10 mouse cellular contexts compared by ENCODE assay signal in the genomic region with DNA sequence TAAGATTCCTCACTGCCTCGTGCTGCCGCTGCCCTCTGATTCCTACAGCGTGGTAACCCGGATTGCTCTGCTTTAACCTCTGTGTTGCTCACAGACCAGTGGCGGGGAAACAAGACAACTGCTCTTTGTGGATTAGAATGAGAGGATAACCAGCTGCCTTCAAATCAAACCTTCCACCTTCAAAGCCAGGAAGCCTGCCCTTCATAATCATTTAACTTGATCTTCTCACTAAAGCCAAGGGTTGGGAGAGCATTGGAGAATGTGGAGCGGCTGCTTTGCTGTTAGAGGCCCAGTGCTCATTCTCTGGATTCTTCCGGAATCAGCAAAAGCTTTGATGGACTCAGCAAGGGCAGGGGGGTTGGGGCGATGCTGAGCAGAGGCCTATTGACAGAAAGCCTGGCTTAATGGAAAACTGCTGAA. TPM values are rescaled to one million over a fixed set of nuclear protein-coding genes. Genes with fewer than 3 reads are reported as not detected.
DNase-seq lines count a peak whose midpoint lies in the region; ATAC-seq and TF ChIP-seq lines count a peak whose summit lies in the region.
"Had no signal": no experiment of that assay in that cellular context is flagged by ENCODE, and none has a peak within 500 bp of the region (broad histone marks: within the 10 kb centered on the region; RNA-seq: fewer than 3 reads in every experiment).

No protein-coding gene starts in this region.

- H3K27me3 ChIP-seq in forebrain, embryonic 11.5 days (ENCODE audit: control insufficient read depth, insufficient read depth, low read length) = no peaks in the 10 kb centered on the region
- no peaks in the 10 kb centered on the region for H3K27me3 ChIP-seq in forebrain, embryonic 14.5 days (replicated peaks; ENCODE audit: control insufficient read depth, insufficient read depth, low read length)
- no peaks in the 10 kb centered on the region for H3K27me3 ChIP-seq in midbrain, embryonic 10.5 days (ENCODE audit: low read depth, poor library complexity, severe bottlenecking)
- H3K27me3 ChIP-seq in midbrain, embryonic 11.5 days (ENCODE audit: control insufficient read depth, insufficient read depth, low read length) = no peaks in the 10 kb centered on the region
- H3K27me3 ChIP-seq in liver, postnatal 0 days (ENCODE audit: insufficient read depth, low read length) = no peaks in the 10 kb centered on the region
- H3K27me3 ChIP-seq in stomach, postnatal 0 days (ENCODE audit: control insufficient read depth, insufficient read depth, low read length) = no peaks in the 10 kb centered on the region

- no peak overlapping the region for H3K4me3 ChIP-seq in forebrain, embryonic 11.5 days (ENCODE audit: low read depth, low read length)
- no peak overlapping the region for H3K4me3 ChIP-seq in forebrain, embryonic 14.5 days (ENCODE audit: low read depth, low read length)
- no peak overlapping the region for H3K4me3 ChIP-seq in midbrain, embryonic 10.5 days
- no peak overlapping the region for H3K4me3 ChIP-seq in midbrain, embryonic 11.5 days (ENCODE audit: low read depth, low read length)
- H3K4me3 ChIP-seq in liver, postnatal 0 days (ENCODE audit: low read depth, low read length) = no peak overlapping the region
- H3K4me3 ChIP-seq in stomach, postnatal 0 days (ENCODE audit: low read depth, low read length) = no peak overlapping the region

- no peak overlapping the region for H3K9ac ChIP-seq in forebrain, embryonic 11.5 days (ENCODE audit: low read length)
- H3K9ac ChIP-seq in forebrain, embryonic 14.5 days (ENCODE audit: low read length) = no peak overlapping the region
- no peak overlapping the region for H3K9ac ChIP-seq in midbrain, embryonic 11.5 days (ENCODE audit: low read length)
- H3K9ac ChIP-seq in liver, postnatal 0 days (replicated peaks) = no peak overlapping the region
- H3K9ac ChIP-seq in stomach, postnatal 0 days (ENCODE audit: low read length) = no peak overlapping the region

- H3K4me2 ChIP-seq in forebrain, embryonic 11.5 days (ENCODE audit: low read depth, low read length, severe bottlenecking) = no peak overlapping the region
- H3K4me2 ChIP-seq in forebrain, embryonic 14.5 days (ENCODE audit: low read length) = no peak overlapping the region
- no peak overlapping the region for H3K4me2 ChIP-seq in midbrain, embryonic 11.5 days
- H3K4me2 ChIP-seq in liver, postnatal 0 days (ENCODE audit: low read depth, low read length) = no peak overlapping the region
- H3K4me2 ChIP-seq in stomach, postnatal 0 days (replicated peaks; ENCODE audit: low read depth) = no peak overlapping the region

- no peak for ATAC-seq in forebrain, embryonic 11.5 days (replicated peaks; ENCODE audit: low FRiP score)
- no peak for ATAC-seq in forebrain, embryonic 14.5 days
- no peak for ATAC-seq in midbrain, embryonic 11.5 days (ENCODE audit: low FRiP score)
- ATAC-seq in liver, postnatal 0 days = no peak
- no peak for ATAC-seq in stomach, postnatal 0 days (ENCODE audit: low FRiP score, low TSS enrichment)
- ATAC-seq in erythroblast, adult 5-6 weeks (replicated peaks; ENCODE audit: low FRiP score, poor library complexity, severe bottlenecking) = no peak

- no peak for DNase-seq in forebrain, embryonic 11.5 days (ENCODE audit: low spot score)
- DNase-seq in forebrain, embryonic 14.5 days (ENCODE audit: low spot score) = no peak
- peak; percentile 39 for DNase-seq in midbrain, embryonic 10.5 days (ENCODE audit: low spot score)
- DNase-seq in midbrain, embryonic 11.5 days (ENCODE audit: low spot score, missing footprints) = no peak
- DNase-seq in liver, postnatal 0 days = no peak
- no peak for DNase-seq in stomach, postnatal 0 days (ENCODE audit: low spot score)
- DNase-seq in layer of hippocampus, postnatal 10 days (ENCODE audit: low spot score in 2 of 2) = no peak
- DNase-seq: right cerebral cortex, postnatal 25 days had no signal

- H3K27ac ChIP-seq in forebrain, embryonic 11.5 days (ENCODE audit: low read depth, low read length) = 0 out of 2 replicates have a peak overlapping the region, but pooled peaks have one; percentile 18
- no peak overlapping the region for H3K27ac ChIP-seq in forebrain, embryonic 14.5 days (ENCODE audit: low read depth, low read length)
- H3K27ac ChIP-seq in midbrain, embryonic 10.5 days (replicated peaks) = peak overlapping the region; percentile 61
- no peak overlapping the region for H3K27ac ChIP-seq in midbrain, embryonic 11.5 days (ENCODE audit: low read depth, low read length)
- H3K27ac ChIP-seq in liver, postnatal 0 days (ENCODE audit: low read depth) = 0 out of 2 replicates have a peak overlapping the region, but pooled peaks have one; percentile 22
- 0 out of 2 replicates have a peak overlapping the region, but pooled peaks have one; percentile 4 for H3K27ac ChIP-seq in stomach, postnatal 0 days (replicated peaks)

- TF ChIP-seq CTCF in liver, postnatal 0 days (IDR thresholded peaks at IDR 0.05; ENCODE audit: low read depth) = no peak
- no peak for TF ChIP-seq CTCF in stomach, postnatal 0 days (IDR thresholded peaks at IDR 0.05; ENCODE audit: low read depth)

- WGBS in forebrain, embryonic 11.5 days = 30% methylated on average over 8 of the region's 8 CpGs
- 44% methylated on average over 8 of the region's 8 CpGs for WGBS in forebrain, embryonic 14.5 days
- WGBS in midbrain, embryonic 10.5 days = 31% methylated on average over 8 of the region's 8 CpGs
- 32% methylated on average over 8 of the region's 8 CpGs for WGBS in midbrain, embryonic 11.5 days
- 48% methylated on average over 8 of the region's 8 CpGs for WGBS in liver, postnatal 0 days (ENCODE audit: insufficient replicate concordance)
- 30% methylated on average over 8 of the region's 8 CpGs for WGBS in stomach, postnatal 0 days

- H3K36me3 ChIP-seq in forebrain, embryonic 11.5 days (ENCODE audit: control insufficient read depth, insufficient read depth, low read length) = no peaks in the 10 kb centered on the region
- H3K36me3 ChIP-seq in forebrain, embryonic 14.5 days (ENCODE audit: control insufficient read depth, insufficient read depth, low read length) = no peaks in the 10 kb centered on the region
- H3K36me3 ChIP-seq in midbrain, embryonic 10.5 days = no peaks in the 10 kb centered on the region
- no peaks in the 10 kb centered on the region for H3K36me3 ChIP-seq in midbrain, embryonic 11.5 days (ENCODE audit: control insufficient read depth, insufficient read depth, low read length)
- no peaks in the 10 kb centered on the region for H3K36me3 ChIP-seq in liver, postnatal 0 days (replicated peaks; ENCODE audit: insufficient read depth, low read length)
- no peaks in the 10 kb centered on the region for H3K36me3 ChIP-seq in stomach, postnatal 0 days (ENCODE audit: control insufficient read depth, insufficient read depth, low read length)

- TF ChIP-seq EP300 in liver, postnatal 0 days (IDR thresholded peaks at IDR 0.05; ENCODE audit: low read depth) = no peak
- no peak for TF ChIP-seq EP300 in stomach, postnatal 0 days (optimal IDR thresholded peaks at IDR 0.05)

- H3K4me1 ChIP-seq in forebrain, embryonic 11.5 days (replicated peaks; ENCODE audit: control insufficient read depth, insufficient read depth, low read length) = 0 out of 2 replicates have a peak, but pooled peaks cover 2% of the 10 kb centered on the region
- H3K4me1 ChIP-seq in forebrain, embryonic 14.5 days (ENCODE audit: control insufficient read depth, insufficient read depth, low read length) = no peaks in the 10 kb centered on the region
- peaks cover 24% of the 10 kb centered on the region for H3K4me1 ChIP-seq in midbrain, embryonic 10.5 days
- peaks cover 4% of the 10 kb centered on the region; the same call in 1 of the 2 replicates for H3K4me1 ChIP-seq in midbrain, embryonic 11.5 days (ENCODE audit: control insufficient read depth, insufficient read depth, low read length)
- 0 out of 2 replicates have a peak, but pooled peaks cover 3% of the 10 kb centered on the region for H3K4me1 ChIP-seq in liver, postnatal 0 days (ENCODE audit: insufficient read depth)
- H3K4me1 ChIP-seq in stomach, postnatal 0 days (replicated peaks; ENCODE audit: control insufficient read depth, insufficient read depth) = no peaks in the 10 kb centered on the region

- H3K9me3 ChIP-seq in forebrain, embryonic 11.5 days (ENCODE audit: control insufficient read depth, low read length) = no peaks in the 10 kb centered on the region
- no peaks in the 10 kb centered on the region for H3K9me3 ChIP-seq in forebrain, embryonic 14.5 days (replicated peaks; ENCODE audit: control insufficient read depth, low read length)
- H3K9me3 ChIP-seq in midbrain, embryonic 10.5 days (replicated peaks) = no peaks in the 10 kb centered on the region
- H3K9me3 ChIP-seq in midbrain, embryonic 11.5 days (ENCODE audit: control insufficient read depth, low read length) = no peaks in the 10 kb centered on the region
- H3K9me3 ChIP-seq in liver, postnatal 0 days (ENCODE audit: low read length) = no peaks in the 10 kb centered on the region
- H3K9me3 ChIP-seq in stomach, postnatal 0 days (ENCODE audit: control insufficient read depth, low read length) = no peaks in the 10 kb centered on the region

RNA-seq across cellular contexts. Expression of gene Ascc2, which starts 7.7 kb away (rescaled TPM):
- polyA plus RNA-seq in forebrain, embryonic 11.5 days (2014; fragmentation: Nextera tagmentation; extraction: Ambion mirVana) = 36.7 and 39.2 TPM in 2 replicates
- 17.1 and 21.0 TPM in 2 replicates for polyA plus RNA-seq in forebrain, embryonic 14.5 days (2014; fragmentation: Nextera tagmentation; extraction: Ambion mirVana)
- polyA plus RNA-seq in midbrain, embryonic 10.5 days (2016; fragmentation: Nextera tagmentation; extraction: Ambion mirVana) = 32.2 and 34.2 TPM in 2 replicates
- polyA plus RNA-seq in midbrain, embryonic 11.5 days (2014; fragmentation: Nextera tagmentation; extraction: Ambion mirVana) = 30.5 and 33.4 TPM in 2 replicates
- 9.5 and 9.7 TPM in 2 replicates for polyA plus RNA-seq in liver, postnatal 0 days (2015; fragmentation: Nextera tagmentation; extraction: Ambion mirVana)
- 20.2 and 21.4 TPM in 2 replicates for polyA plus RNA-seq in stomach, postnatal 0 days (2015; fragmentation: Nextera tagmentation; extraction: Ambion mirVana)
- 5.6 and 13.4 TPM in 2 replicates for total RNA-seq in erythroblast, adult 5-6 weeks (2015; ENCODE audit: low replicate concordance)
- 14.4 and 17.8 TPM in 2 replicates for total RNA-seq in erythroblast, adult 5-6 weeks (2017; ENCODE audit: low replicate concordance)
- total RNA-seq in layer of hippocampus, postnatal 10 days (2021) = 10 to 100 TPM; 23.7 to 24.4 TPM

RNA-seq across cellular contexts. Expression of gene Gm11032, which starts 10.0 kb away (rescaled TPM):
- not detected in 2 replicates for polyA plus RNA-seq in forebrain, embryonic 11.5 days (2014; fragmentation: Nextera tagmentation; extraction: Ambion mirVana)
- not detected in 2 replicates for polyA plus RNA-seq in forebrain, embryonic 14.5 days (2014; fragmentation: Nextera tagmentation; extraction: Ambion mirVana)
- polyA plus RNA-seq in midbrain, embryonic 10.5 days (2016; fragmentation: Nextera tagmentation; extraction: Ambion mirVana) = not detected in 2 replicates
- not detected in 2 replicates for polyA plus RNA-seq in midbrain, embryonic 11.5 days (2014; fragmentation: Nextera tagmentation; extraction: Ambion mirVana)
- not detected in 2 replicates for polyA plus RNA-seq in liver, postnatal 0 days (2015; fragmentation: Nextera tagmentation; extraction: Ambion mirVana)
- polyA plus RNA-seq in stomach, postnatal 0 days (2015; fragmentation: Nextera tagmentation; extraction: Ambion mirVana) = not detected in 2 replicates
- total RNA-seq in erythroblast, adult 5-6 weeks (2015; ENCODE audit: low replicate concordance) = not detected in 2 replicates
- not detected in 2 replicates for total RNA-seq in erythroblast, adult 5-6 weeks (2017; ENCODE audit: low replicate concordance)
- not detected for total RNA-seq in layer of hippocampus, postnatal 10 days (2021)
- total RNA-seq: layer of hippocampus, postnatal 14 days had no signal

RNA-seq across cellular contexts. Expression of gene Mtmr3, which starts 35.2 kb away (rescaled TPM):
- 40.4 and 43.1 TPM in 2 replicates for polyA plus RNA-seq in forebrain, embryonic 11.5 days (2014; fragmentation: Nextera tagmentation; extraction: Ambion mirVana)
- 26.1 and 35.1 TPM in 2 replicates for polyA plus RNA-seq in forebrain, embryonic 14.5 days (2014; fragmentation: Nextera tagmentation; extraction: Ambion mirVana)
- 27.0 and 31.2 TPM in 2 replicates for polyA plus RNA-seq in midbrain, embryonic 10.5 days (2016; fragmentation: Nextera tagmentation; extraction: Ambion mirVana)
- polyA plus RNA-seq in midbrain, embryonic 11.5 days (2014; fragmentation: Nextera tagmentation; extraction: Ambion mirVana) = 28.6 and 32.5 TPM in 2 replicates
- 10.3 and 11.2 TPM in 2 replicates for polyA plus RNA-seq in liver, postnatal 0 days (2015; fragmentation: Nextera tagmentation; extraction: Ambion mirVana)
- 11.7 and 13.4 TPM in 2 replicates for polyA plus RNA-seq in stomach, postnatal 0 days (2015; fragmentation: Nextera tagmentation; extraction: Ambion mirVana)
- 203 and 214 TPM in 2 replicates for total RNA-seq in erythroblast, adult 5-6 weeks (2015; ENCODE audit: low replicate concordance)
- total RNA-seq in erythroblast, adult 5-6 weeks (2017; ENCODE audit: low replicate concordance) = 462 and 508 TPM in 2 replicates
- 10 to 100 TPM; 59.0 to 62.6 TPM for total RNA-seq in layer of hippocampus, postnatal 10 days (2021)

Comparison
In these comparisons a context has a peak if more than half of its experiments do, and no peak if none do; other contexts are left out.
1. H3K27ac ChIP-seq: peak in forebrain, embryonic 11.5 days (single experiment), midbrain, embryonic 10.5 days (single experiment), liver, postnatal 0 days (single experiment) and stomach, postnatal 0 days (single experiment); none in forebrain, embryonic 14.5 days (single experiment) and midbrain, embryonic 11.5 days (single experiment).
2. RNA of gene Gm11032, which starts 10.0 kb away (polyA plus RNA-seq): not detected in forebrain, embryonic 11.5 days; not detected in forebrain, embryonic 14.5 days, not detected in midbrain, embryonic 10.5 days, not detected in midbrain, embryonic 11.5 days, not detected in liver, postnatal 0 days and not detected in stomach, postnatal 0 days; every median in the first group is over 10 times any median in the second.